Mouse (Mus musculus) ovary, postnatal 10 days (tissue): ENCODE measurements around the gene Col11a1.
A peak's percentile ranks its signal among the peaks of the same experiment; 100 is the strongest.

Experiments used
- DNase-seq: peaks from one replicate; pipeline ENCODE4 v3.0.0; 2022; ENCODE audit warnings: low spot score

Col11a1 gene

DNA sequence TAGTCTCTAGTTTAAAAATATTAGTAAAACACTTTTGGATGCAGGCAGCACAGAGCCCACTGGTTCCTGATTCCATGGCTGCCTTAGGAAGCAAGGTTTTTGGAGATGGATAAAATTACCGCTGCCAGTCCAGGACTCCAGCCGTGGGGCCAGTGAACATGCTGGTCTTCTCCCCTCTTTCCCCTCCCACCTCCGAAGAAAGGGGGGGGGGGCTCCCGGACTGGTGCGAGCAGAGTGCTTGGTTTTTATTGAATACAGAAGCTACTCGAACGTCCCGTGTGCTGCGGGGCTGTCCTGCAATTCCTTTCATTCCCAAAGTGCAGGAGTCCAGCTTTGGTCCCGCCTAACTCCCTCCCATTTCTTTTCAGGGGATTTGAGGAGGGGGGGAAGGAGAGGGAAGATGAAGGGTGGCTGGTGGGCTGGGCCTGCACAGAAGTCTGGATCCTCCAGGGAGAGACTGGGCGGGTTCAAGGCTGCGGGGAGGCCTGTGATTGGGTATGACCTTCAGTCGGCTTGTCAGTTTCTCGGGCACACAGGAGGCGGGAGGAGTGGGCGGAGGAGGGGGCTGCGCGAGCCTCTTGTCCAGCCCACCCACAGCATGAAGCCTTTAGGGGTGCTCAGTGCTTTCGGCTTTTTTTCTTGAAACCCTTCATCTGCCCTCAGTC, at the start of gene Col11a1:
TSS of gene Col11a1 (plus strand) at position 570 of the 665 bp plus-strand sequence.
- DNase-seq: peak; percentile 26

DNA sequence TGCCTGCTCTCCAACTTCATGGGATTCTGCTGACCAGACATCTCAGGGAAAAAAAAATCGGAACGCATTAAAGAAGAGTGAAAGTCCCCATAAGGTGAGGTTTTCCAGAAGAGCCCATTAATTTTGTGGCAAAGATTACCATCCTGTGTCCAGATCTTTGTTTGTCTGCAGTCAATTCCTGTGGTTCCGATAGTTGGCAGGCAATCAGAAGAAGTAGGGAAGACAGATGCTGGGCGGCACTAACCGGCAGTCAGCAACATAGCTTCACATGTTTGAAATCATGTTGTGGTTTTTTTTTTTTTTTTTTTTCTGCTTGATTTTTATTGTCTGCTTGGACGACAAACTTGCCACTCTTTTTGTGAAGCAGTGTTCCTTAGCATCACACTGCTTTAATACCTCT, 39.4 kb upstream of the Col11a1 start:
- DNase-seq: no peak

DNA sequence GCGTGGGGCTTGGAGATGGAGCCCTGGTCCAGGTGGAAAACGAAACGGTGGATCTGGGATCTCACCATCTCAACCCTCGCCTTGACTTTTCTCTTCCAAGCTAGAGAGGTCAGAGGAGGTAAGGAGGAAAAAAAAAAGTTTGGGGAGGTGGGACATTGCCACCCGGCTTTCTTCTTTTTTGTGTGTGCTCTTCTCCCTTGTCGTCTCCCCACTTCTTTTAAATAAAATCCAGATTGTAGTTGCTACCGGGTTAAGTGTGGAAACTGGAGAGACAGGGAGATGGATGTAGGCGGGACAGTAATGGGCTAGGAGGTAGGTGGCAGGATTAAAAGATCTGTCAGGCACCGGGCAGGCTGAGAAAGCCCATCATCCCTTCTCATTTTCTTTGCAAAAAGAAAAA, 546 bp downstream of the Col11a1 start:
- DNase-seq: no peak

DNA sequence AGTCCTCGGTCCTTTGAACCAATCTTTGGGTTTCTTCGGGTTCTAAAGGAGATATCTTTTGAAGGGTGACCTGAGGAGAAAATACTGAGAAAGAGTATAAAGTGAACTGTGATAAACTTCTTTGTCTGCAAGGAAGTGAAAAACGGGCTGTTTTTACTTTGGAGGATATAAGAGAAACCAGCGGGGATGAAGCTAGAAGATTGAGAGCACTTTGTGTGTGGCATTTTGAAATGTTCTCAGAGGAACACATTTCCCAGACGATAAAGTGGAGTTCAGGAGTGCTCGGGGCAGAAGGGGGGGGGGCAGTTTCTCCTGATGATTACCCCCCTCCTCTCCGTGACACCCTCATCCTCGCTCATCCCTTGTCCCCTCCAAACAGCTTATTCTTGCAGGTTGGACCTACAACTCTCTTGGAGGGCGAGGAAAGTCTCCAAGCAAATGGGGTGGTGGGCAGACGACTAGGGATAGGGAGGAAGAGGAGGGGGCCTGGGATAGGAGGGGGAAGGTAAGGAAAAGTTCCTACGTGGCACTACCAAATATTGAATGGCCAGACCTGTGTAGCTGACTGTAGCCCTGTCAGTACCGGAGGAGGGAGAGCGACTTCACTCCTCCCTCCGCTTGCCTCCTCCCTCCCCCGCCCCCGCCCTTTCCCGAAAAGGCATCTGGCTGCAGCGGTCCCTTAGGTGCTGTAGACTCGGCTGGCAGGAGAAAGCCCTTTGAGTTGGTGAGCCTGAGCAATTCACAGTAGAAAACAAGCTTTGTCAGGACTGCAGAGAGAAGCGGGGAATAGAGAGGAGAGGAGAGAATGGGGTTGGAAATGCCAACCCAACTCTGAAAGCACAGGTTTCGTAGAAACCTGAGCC, 1.2 kb downstream of the Col11a1 start:
- DNase-seq: no peak

DNA sequence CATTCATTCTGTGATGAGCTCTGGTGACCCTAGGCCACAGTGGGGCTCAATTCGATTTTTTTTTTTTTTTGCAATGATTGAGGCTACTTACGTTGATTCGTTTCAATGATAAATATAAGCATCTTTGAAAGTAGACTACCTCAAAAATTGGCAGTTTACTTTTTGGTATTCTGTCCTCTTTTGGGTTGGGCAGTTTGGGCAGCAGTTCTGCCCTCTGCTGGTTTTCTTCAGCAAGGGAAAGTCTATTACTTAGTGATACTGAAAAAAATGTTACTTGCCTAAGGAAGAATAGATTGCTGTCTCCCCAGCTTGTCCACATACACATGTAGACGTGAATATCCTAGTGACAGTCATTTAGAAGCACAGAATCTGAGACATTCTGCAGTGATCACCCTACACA, 2.0 kb downstream of the Col11a1 start:
- DNase-seq: no peak

DNA sequence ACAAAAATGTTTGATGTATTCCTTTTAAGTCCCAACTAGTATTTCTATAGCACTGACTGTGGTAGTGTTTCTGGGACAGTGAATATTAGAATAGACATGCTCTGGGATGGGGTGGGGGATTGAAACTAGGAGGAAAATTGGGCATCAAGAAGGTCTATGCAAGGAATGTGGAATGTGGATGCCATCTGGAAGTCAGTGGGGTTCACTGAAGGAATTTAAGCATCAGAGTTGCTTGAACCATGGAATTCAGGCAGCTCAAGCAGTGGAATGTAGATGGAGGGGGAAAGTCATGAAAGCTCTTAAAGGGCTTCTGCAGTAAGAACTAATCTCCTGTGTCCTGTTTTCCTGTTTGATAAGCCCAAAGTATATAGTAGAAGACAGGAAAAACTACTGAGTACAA, 22.1 kb downstream of the Col11a1 start:
- no peak for DNase-seq

DNA sequence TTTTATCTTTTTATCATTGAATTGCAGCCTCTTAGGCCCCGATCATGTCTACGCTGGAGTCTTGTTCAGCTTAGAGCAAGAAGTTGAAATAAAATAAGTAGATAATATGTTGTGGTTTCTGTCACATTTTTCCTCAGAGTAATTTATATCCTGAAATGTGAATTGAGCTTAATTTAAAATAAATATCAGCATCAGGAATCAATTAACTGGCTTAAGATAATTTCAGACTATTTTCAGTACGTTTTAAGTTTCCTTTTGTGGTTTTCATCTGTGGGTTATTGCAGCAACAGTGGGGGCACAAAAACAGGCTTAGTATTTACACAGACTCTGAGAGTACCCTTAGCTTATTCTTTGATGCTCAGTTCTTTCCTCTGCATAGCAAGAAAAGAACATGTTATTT, 23.2 kb downstream of the Col11a1 start:
- DNase-seq: no peak

DNA sequence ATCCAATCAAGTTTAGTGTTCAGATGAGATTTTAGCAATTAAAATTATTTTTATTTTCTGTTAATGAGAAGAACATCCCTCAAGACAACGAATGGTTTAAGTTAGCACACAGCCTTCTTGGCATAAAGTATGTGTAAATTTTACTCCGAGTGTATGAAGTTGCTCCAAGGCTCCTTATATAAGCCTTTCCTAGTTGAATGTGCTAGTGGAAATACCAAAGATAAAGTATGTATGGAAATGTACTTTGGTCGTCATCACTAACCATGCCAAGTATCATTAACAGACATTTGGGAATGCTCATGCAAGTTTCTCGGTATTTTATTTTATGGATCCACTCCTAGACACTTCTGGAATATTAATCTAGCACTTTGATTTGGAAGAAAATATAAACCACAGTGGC, 34.8 kb downstream of the Col11a1 start:
- no peak for DNase-seq

DNA sequence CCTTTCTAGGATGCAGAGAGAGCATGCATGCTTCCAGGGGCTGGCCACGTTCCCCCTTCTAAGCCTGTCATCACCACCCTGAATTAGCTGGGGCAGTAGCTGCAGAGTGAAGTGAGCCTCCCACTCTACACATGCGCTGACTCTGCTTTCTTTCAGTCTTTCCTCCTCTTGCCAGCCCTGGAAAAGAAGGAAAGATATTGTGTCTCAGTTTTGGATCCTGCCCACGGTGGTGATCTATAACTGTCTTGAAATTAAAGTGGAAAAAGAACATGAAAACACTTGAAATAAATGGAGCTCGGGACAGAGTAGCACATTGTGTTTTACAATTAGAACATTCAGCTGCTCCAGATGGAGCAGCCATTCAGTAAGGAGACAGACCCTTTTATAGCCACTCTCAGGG, 35.2 kb downstream of the Col11a1 start:
- DNase-seq: no peak

DNA sequence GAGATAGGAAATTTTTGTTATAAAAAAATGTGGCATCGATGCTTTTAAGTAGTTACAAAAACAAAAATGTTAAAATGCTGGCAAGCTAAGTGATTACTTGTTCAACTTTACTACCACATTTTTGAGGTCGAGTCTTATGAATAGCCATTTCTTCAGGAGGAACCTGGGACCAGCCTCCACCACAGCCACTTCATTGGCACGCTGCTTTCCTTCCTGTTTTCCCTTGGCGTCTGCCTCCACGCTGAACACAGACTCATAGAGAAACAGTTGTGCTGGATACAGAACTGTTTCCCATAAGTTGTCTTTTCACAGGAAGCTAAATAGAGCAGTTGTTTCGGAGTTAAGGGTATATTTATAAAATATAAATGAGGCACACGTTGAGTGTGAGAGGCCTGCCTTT, 69.0 kb downstream of the Col11a1 start:
- DNase-seq: no peak

DNA sequence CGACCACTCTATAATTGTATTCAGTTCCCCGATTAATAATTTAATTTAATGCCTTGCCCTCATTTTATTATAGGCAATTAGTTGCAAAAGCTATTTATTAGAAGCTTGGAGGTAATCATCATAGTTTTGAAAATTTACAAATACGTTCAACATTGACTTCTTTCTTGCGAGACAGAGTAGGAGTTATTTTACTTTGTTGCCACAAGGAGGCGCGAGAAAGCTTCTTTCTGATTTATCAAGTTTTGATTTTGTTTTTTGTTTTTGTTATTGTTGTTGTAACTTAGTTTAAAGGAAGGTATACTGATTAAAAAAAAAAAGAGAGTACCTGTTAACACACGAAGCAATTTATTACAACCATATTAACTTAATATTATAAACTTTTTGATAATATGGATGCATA, 76.8 kb downstream of the Col11a1 start:
- DNase-seq: no peak

DNA sequence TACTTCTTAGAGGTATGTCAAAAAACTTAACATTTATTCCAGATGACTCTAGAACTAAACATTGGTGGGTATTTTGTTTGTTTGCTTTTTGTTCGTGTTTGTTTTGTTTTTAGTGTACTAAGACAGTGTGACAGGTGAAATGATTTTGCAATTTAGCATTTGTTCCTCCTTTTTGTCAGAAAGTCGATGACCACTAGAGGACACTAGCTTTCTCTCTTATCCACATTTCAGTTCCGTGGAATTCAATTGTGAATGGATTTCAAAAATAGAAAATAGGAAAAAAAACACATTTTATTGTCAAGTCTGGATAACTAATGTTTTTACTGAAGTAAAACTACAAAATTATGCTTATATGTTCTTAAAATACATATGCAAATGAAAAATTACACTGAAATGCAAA, 116.8 kb downstream of the Col11a1 start:
- DNase-seq: no peak

DNA sequence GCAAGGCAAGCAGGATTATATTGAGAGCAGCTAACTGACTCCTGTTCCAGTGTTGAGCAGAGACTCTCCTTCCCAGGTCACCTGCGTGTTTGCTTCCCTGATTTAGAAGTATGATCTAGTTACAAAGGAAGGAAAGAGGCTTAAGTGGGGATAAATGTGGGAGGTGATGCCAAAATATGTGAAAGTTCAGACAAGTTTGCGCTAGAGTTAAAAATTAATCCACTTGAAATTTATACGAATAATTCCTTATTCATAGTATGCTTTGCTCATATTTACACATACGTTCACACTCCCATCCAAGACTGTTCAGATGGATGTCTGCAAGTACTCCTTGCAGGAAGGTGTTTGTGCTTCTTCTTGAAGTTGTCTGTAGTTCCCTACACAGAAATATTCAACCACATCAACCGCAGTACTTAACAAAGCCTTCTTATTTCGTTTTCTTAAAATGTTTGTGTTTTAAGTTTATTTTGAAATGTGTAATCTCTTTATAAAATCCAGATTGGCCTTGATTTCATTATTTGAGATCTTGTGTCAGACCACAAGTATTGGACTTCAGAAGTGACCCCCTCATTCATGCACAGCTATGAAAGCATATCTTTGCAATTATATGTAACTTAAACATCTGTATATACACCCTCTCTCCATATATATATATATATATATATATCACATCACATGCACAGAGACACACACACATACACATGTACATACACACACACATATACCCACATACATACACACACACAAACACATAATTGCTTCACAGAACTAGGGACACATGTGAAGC, 167.8 kb downstream of the Col11a1 start:
- DNase-seq: no peak

DNA sequence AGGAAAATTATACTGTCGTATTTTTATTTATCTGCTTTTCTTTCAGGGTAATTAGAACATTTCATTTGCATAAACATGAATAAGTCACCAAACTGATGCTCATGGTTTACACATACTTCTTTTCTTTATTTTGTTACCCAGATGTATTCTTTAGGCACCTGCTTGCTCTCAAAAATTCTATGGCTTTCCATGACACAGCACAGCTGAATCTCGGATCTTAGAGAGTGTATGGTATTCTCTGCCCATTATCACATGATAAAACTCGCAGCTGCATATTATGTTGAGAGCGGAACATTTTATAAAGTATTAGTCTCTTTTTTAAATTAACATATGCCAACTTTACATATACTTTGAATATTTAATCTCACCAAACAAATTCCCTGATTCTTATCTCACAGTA, 181.9 kb downstream of the Col11a1 start:
- DNase-seq: no peak

DNA sequence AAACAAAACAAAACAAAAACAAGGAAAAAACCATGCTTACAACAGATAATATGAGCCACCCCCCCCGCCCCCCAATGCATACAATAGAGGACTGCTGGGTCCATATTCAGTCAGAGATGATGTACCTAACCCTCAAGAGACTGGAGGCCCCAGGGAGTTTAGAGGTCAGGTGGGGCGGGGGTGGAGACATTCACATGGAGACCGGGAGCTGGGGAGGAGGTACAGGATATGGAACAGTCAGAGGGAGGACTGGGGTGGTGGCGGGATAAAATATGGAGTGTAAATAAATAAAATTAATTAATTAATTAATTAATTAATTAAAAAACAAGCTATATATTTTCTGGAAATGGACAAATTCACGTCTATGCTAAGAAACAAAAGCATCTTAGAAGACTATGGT, 185.8 kb downstream of the Col11a1 start:
- DNase-seq: no peak

DNA sequence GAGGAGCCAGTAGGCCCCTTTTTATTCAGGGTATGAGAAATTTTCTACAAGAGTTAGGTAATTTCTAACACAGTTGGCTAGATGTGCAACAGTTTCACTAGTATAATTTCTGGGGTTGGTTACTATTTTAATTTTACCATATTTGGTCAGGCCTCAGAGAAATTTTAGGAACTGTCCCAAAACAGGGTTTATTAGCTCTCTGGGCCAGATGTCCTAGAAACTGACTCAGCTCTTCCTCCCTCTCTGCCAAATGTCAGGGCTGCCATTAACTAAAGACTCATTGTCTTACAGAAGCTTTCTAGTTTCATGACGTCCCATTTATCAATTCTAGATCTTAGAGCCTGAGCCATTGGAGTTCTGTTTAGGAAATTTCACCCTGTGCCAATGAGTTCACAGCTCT, 199.2 kb downstream of the Col11a1 start:
- no peak for DNase-seq
